Mouse (Mus musculus) heart, embryonic 14.5 days (tissue): Measurements from ENCODE around the gene Rap2b. TPM values are rescaled to one million over a fixed set of nuclear protein-coding genes. Genes with fewer than 3 reads are reported as not detected.
A peak's percentile ranks its signal among the peaks of the same experiment; 100 is the strongest.

Experiments used
- ATAC-seq: fragments of 200-750 bp; cut with Nextera tagmentation; 2 replicates; pipeline ENCODE4 v1.8.0; 2017; ENCODE audit warnings: low read depth, moderate TSS enrichment; ENCODE audit not compliant: insufficient number of reproducible peaks, insufficient read depth, low FRiP score
- H3K27ac ChIP-seq, 2 experiments: fragments of 200-500 bp in 1 of 2; fragments of 300-500 bp in 1 of 2; sonication (generic) in 1 of 2; replicated peaks in 1 of 2; 2 replicates each; pipeline ENCODE4 v1.5.1; 2012 to 2014; ENCODE audit warnings: low read depth in 2 of 2, low read length in 2 of 2, control low read depth in 1 of 2, mild to moderate bottlenecking in 1 of 2, mixed read lengths in 1 of 2; ENCODE audit not compliant: control insufficient read depth in 1 of 2, insufficient read depth in 1 of 2
- H3K27me3 ChIP-seq: fragments of 300-500 bp; sonication (generic); 2 replicates; pipeline ENCODE4 v1.6.1; 2014; ENCODE audit warnings: mild to moderate bottlenecking, low read length, control low read depth; ENCODE audit not compliant: control insufficient read depth, insufficient read depth
- H3K36me3 ChIP-seq: fragments of 300-500 bp; sonication (generic); 2 replicates; pipeline ENCODE4 v1.6.1; 2014; ENCODE audit warnings: mild to moderate bottlenecking, control low read depth, low read length, mixed read lengths; ENCODE audit not compliant: control insufficient read depth, insufficient read depth
- H3K4me1 ChIP-seq, 2 experiments: fragments of 200-500 bp in 1 of 2; fragments of 300-500 bp in 1 of 2; sonication (generic) in 1 of 2; 2 replicates each; pipeline ENCODE4 v1.6.1; 2012 to 2014; ENCODE audit warnings: low read length in 2 of 2, control low read depth in 1 of 2, mixed read lengths in 1 of 2; ENCODE audit not compliant: control insufficient read depth in 2 of 2, insufficient read depth in 2 of 2
- H3K4me2 ChIP-seq: fragments of 300-500 bp; sonication (generic); 2 replicates; pipeline ENCODE4 v1.6.1; 2014; ENCODE audit warnings: mild to moderate bottlenecking, low read length
- H3K4me3 ChIP-seq, 2 experiments: fragments of 200-500 bp in 1 of 2; fragments of 300-500 bp in 1 of 2; sonication (generic) in 1 of 2; 2 replicates each; pipeline ENCODE4 v1.5.1; 2012 to 2014; ENCODE audit warnings: low read length in 2 of 2, mild to moderate bottlenecking in 2 of 2, control low read depth in 1 of 2, low read depth in 1 of 2, moderate library complexity in 1 of 2; ENCODE audit not compliant: control insufficient read depth in 1 of 2, insufficient read depth in 1 of 2
- H3K9ac ChIP-seq: fragments of 300-500 bp; sonication (generic); 2 replicates; pipeline ENCODE4 v1.6.1; 2014; ENCODE audit warnings: mild to moderate bottlenecking, low read length
- H3K9me3 ChIP-seq: fragments of 300-500 bp; sonication (generic); 2 replicates; pipeline ENCODE4 v1.6.1; 2016; ENCODE audit warnings: low read length, control low read depth; ENCODE audit not compliant: control insufficient read depth
- WGBS: fragments of 180-500 bp; shearing (Covaris S2); extraction: QIAGEN DNeasy Blood & Tissue Kit; methylation state at CpG from one replicate; pipeline ENCODE4 v1.1.7; 2014; 5-methylcytosine and 5-hydroxymethylcytosine counted together
- polyA plus RNA-seq: library from polyadenylated mRNA; unstranded; fragments of >200 nt; fragmentation: Nextera tagmentation; extraction: Ambion mirVana; gene quantifications from 2 replicates; pipeline ENCODE4 v1.2.1, GENCODE M21; 2014

Rap2b gene
- polyA plus RNA-seq, 1 experiment from 2014 or later = 7.8 TPM

DNA sequence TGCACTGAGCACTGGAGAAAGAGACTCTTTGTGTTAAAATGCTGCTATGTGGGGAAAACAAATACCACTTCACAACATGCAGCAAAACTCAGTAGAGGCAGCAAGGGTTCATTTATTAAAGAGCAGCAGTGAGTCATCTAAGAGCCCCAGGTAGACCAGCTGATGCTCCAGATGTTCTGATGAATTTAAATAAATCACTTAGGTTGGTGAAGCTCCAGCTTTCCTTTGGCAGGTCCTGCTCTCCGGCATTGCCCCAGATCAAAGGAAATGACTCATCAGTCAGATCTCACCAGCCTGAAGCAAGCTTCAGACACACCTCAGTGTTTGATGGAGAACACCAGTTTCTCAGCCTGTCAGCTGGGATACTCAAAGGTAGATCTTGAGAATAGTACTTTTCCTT is 15.8 kb upstream of the Rap2b start:
- Histone ChIP-seq H3K4me3 (no peak overlapping the region), H3K36me3 (no peaks in the 10 kb centered on the region), H3K9ac (no peak overlapping the region), H3K4me1 (no peaks in the 10 kb centered on the region), H3K27ac (no peak overlapping the region), H3K9me3 (no peaks in the 10 kb centered on the region), H3K27me3 (no peaks in the 10 kb centered on the region), H3K4me2 (no peak overlapping the region)
- ATAC-seq = no peak
- WGBS = 27% methylated on average over 1 of the region's 1 CpGs

DNA sequence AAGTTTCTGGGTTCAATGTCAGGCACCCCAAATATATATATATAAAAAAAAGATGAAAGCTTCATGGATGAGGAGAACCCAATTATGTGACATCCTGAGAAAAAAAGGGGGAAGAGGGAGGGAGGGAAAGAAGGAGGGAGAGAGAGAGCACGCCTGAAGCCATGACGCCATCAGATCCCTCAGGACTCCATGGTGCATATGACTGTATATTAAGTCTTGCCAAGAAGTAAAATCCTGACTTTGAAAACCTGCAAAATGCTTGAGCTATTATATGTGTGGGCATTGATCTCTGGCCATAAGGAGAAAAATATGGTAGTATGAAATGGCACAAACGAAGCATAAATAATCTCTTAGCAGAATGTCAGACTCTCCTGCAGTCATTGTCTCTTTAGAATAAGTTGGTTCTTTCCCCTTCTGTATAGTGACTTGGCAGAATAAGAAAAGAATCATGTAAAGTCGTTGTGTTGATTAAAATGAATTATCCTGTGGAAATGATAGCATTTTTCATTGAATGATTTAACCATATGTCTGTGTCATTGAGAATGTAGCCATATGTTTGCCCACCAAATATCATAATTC is 13.3 kb upstream of the Rap2b start:
- H3K9me3 ChIP-seq = no peaks in the 10 kb centered on the region
- ATAC-seq = no peak
- no peaks in the 10 kb centered on the region for H3K4me1 ChIP-seq
- H3K9ac ChIP-seq = no peak overlapping the region
- no peak overlapping the region for H3K27ac ChIP-seq
- no peaks in the 10 kb centered on the region for H3K36me3 ChIP-seq
- H3K27me3 ChIP-seq = no peaks in the 10 kb centered on the region
- WGBS = 73% methylated on average over 4 of the region's 4 CpGs
- H3K4me2 ChIP-seq = no peak overlapping the region
- no peak overlapping the region for H3K4me3 ChIP-seq

DNA sequence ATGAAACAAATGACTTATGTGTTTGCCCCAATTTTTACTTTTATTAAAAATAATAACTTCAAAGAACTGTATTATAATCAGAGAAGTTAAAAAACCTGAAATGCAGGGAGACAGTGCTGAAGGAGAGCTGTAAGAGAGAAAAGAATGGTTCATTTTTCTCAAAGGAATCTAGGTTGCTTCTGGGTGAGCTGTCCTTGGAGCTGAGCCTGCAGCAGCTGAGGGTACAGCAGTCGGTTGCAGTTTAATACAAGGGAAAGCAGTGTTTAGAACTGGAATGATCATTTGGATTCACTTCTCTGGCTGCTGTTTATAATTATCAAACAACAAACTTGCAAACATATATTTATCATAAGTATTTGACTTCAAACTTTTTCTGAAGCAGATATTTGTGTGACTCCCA is 12.0 kb upstream of the Rap2b start:
- H3K4me2 ChIP-seq = no peak overlapping the region
- no peak overlapping the region for H3K27ac ChIP-seq
- no peaks in the 10 kb centered on the region for H3K36me3 ChIP-seq
- 54% methylated on average over 1 of the region's 1 CpGs for WGBS
- H3K9ac ChIP-seq = no peak overlapping the region
- H3K4me1 ChIP-seq = no peaks in the 10 kb centered on the region
- no peaks in the 10 kb centered on the region for H3K27me3 ChIP-seq
- no peak overlapping the region for H3K4me3 ChIP-seq
- no peak for ATAC-seq
- H3K9me3 ChIP-seq = no peaks in the 10 kb centered on the region

DNA sequence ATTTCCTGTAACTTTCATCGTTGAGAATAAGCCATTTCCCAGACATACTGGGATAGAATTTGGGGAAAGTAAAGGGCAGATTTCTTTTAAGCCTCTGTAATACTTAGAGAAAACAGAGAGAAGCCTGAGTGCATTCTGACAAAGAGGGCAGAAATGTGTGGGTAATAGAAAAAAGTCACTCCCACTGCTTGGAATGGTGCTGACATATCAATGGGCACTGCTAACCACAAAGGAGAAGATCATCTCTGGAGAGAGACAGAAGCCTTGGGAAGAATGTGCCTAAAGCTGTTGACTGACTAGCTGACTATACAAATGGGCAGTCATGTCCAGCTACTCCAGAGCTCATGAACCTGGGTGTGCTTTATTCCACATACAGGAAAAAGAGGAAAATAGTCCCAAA is 6.0 kb upstream of the Rap2b start:
- Histone ChIP-seq H3K4me1 (no peaks in the 10 kb centered on the region), H3K9ac (no peak overlapping the region), H3K9me3 (no peaks in the 10 kb centered on the region), H3K4me2 (no peak overlapping the region), H3K27me3 (no peaks in the 10 kb centered on the region), H3K4me3 (no peak overlapping the region), H3K27ac (no peak overlapping the region; a peak in 1 of 4 replicates), H3K36me3 (no peaks in the 10 kb centered on the region)
- no peak for ATAC-seq
- WGBS = 65% methylated on average over 1 of the region's 1 CpGs

DNA sequence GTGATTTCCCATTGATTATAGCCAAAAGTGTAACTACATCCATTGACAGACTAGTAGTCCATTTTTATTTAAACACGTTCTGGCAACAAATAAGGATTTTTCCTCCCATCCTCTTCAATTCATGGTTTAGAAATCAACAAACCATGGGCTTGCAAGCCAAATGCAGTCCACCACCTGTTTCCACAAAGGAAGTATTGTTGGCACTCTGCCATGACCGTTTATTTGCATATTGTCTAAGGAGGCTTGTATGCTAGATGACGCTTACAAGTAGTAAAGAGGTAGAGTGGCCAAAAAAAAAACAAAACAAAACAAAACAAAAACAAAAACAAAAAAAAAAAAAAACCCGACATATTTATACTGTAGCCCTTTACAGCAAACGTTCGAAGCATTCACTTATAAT is 3.3 kb upstream of the Rap2b start:
- 66% methylated on average over 6 of the region's 6 CpGs for WGBS
- ATAC-seq = no peak
- no peaks in the 10 kb centered on the region for H3K27me3 ChIP-seq

DNA sequence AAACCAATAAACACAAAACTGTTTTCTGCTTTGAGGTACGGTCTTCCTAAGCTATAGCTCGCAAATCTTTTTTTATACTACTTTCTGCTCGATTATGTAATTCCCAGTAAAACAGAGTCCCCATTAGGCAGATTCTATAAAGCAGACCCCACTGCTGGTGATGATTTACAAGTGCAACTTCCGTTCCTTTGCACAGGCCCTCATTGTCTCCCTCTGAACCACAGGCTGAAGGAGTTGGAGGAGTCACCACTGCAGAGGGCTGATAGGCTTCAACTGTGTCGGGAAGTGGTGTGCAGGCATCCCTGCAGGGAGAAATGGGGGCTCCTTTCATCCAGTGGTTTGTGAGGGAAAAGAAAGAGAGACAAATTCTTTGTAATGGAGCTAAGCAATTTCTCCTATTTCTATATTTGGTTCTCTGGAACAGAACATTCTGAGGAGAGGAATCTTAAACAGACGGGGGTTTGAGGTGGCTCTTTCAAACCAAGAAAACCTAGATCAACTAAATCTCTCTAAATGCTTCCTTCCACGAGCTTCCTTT is 2.6 kb upstream of the Rap2b start:
- Histone ChIP-seq H3K4me2 (no peak overlapping the region), H3K4me3 (no peak overlapping the region), H3K9me3 (no peaks in the 10 kb centered on the region), H3K9ac (no peak overlapping the region), H3K27me3 (no peaks in the 10 kb centered on the region), H3K4me1 (0 out of 4 replicates have a peak, but pooled peaks cover 0 to 3% of the 10 kb centered on the region in 2 experiments), H3K36me3 (no peaks in the 10 kb centered on the region), H3K27ac (no peak overlapping the region; a peak in 1 of 4 replicates)
- 37% methylated on average over 7 of the region's 7 CpGs for WGBS
- no peak for ATAC-seq

More for the DNA sequence above, 3.3 kb upstream of the Rap2b start:
- Histone ChIP-seq H3K9me3 (no peaks in the 10 kb centered on the region), H3K4me2 (no peak overlapping the region), H3K4me1 (0 out of 4 replicates have a peak, but pooled peaks cover 0 to 3% of the 10 kb centered on the region in 2 experiments), H3K9ac (no peak overlapping the region), H3K27ac (no peak overlapping the region), H3K4me3 (no peak overlapping the region), H3K36me3 (no peaks in the 10 kb centered on the region)

DNA sequence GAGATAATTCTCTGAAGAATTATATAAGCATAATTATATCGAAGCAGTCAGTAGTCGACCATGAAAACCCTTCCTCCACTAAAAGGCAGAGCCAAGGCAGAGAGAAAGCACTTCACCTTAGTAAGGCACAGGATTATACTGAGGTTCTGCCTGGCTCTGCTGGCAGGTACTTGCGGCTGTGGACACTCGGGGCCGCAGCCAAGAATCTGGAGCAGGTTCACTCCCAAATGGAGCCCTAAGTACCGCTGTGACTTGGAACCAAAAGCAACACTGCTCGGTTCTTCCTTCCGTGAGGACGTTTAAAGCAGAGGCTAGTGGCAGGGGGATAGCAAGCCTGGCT is 1.4 kb downstream of the Rap2b start:
- H3K4me3 ChIP-seq = peak overlapping the region; percentile 72 to 87
- peaks cover 2 to 15% of the 10 kb centered on the region in 2 experiments; a peak in 2 of 4 replicates for H3K4me1 ChIP-seq
- ATAC-seq = no peak
- 5% methylated on average over 9 of the region's 9 CpGs for WGBS
- H3K36me3 ChIP-seq = no peaks in the 10 kb centered on the region
- H3K4me2 ChIP-seq = peak overlapping the region; percentile 79
- H3K9me3 ChIP-seq = no peaks in the 10 kb centered on the region
- H3K27ac ChIP-seq = peak overlapping the region; percentile 96 to 99
- no peaks in the 10 kb centered on the region for H3K27me3 ChIP-seq
- H3K9ac ChIP-seq = peak overlapping the region; percentile 84
